Mouse (Mus musculus) gastrocnemius, postnatal 36 days (tissue): ENCODE results near the gene Il17rd. TPM values are rescaled to one million over a fixed set of nuclear protein-coding genes. Genes with fewer than 3 reads are reported as not detected.

Source experiments
- DNase-seq, 2 experiments: peaks; one replicate each; pipeline ENCODE4 v3.0.0; 2022
- intact Hi-C: fragments of 180-260 bp; cut with DNase I; formaldehyde crosslinking; loops from one replicate; pipeline ENCODE4 v1.15.1; 2025
- total RNA-seq, 2 experiments: library from RNA; stranded (reverse); gene quantifications; 2 replicates each; pipeline ENCODE4 v1.2.3; 2021

Gene Il17rd
- total RNA-seq, 2 experiments from 2014 or later: 2.5 TPM

- DNase-seq: no peak
- intact Hi-C loops: no loop called here
Measured at GRCm38 (mm10) chr14:27043416-27043815, 4.7 kb downstream of the Il17rd start.

- peak; percentile 26 to 41 for DNase-seq
- intact Hi-C loops: no loop called here
Measured at GRCm38 (mm10) chr14:27044221-27044966, 5.7 kb downstream of the Il17rd start.

GRCm38 (mm10) chr14:27044967-27045361 lies 6.2 kb downstream of the Il17rd start:
- intact Hi-C loops: no loop called here

GRCm38 (mm10) chr14:27048231-27048956 lies 9.7 kb downstream of the Il17rd start:
- no peak for DNase-seq
- intact Hi-C loops: no loop called here

More at GRCm38 (mm10) chr14:27044967-27045361, 6.2 kb downstream of the Il17rd start:
- no peak for DNase-seq

GRCm38 (mm10) chr14:27050043-27050442 lies 11.3 kb downstream of the Il17rd start:
- intact Hi-C loops: no loop called here
- no peak for DNase-seq

GRCm38 (mm10) chr14:27050560-27051510 lies 12.1 kb downstream of the Il17rd start:
- DNase-seq: no peak
- intact Hi-C loops: no loop called here

- DNase-seq: no peak
- intact Hi-C loops: no loop called here
Measured at GRCm38 (mm10) chr14:27051511-27051895, 12.8 kb downstream of the Il17rd start.

- DNase-seq: no peak
- intact Hi-C loops: no loop called here
Measured at GRCm38 (mm10) chr14:27058535-27059223, 19.9 kb downstream of the Il17rd start.

- intact Hi-C loops: no loop called here
- DNase-seq: no peak
Measured at GRCm38 (mm10) chr14:27059224-27059558, 20.4 kb downstream of the Il17rd start.

GRCm38 (mm10) chr14:27063338-27063737 lies 24.6 kb downstream of the Il17rd start:
- intact Hi-C loops: no loop called here
- no peak for DNase-seq

- intact Hi-C loops: no loop called here
Measured at GRCm38 (mm10) chr14:27066171-27066929, 27.6 kb downstream of the Il17rd start.

GRCm38 (mm10) chr14:27067866-27068271 lies 29.1 kb downstream of the Il17rd start:
- no peak for DNase-seq
- intact Hi-C loops: no loop called here

More at GRCm38 (mm10) chr14:27066171-27066929, 27.6 kb downstream of the Il17rd start:
- no peak for DNase-seq

GRCm38 (mm10) chr14:27069434-27070097 lies 30.8 kb downstream of the Il17rd start:
- no peak for DNase-seq
- intact Hi-C loops: no loop called here

GRCm38 (mm10) chr14:27070128-27070527 lies 31.4 kb downstream of the Il17rd start:
- intact Hi-C loops: no loop called here
- DNase-seq: no peak

- no peak for DNase-seq
- intact Hi-C loops: no loop called here
Measured at GRCm38 (mm10) chr14:27070758-27071157, 32.0 kb downstream of the Il17rd start.

- no peak for DNase-seq
- intact Hi-C loops: no loop called here
Measured at GRCm38 (mm10) chr14:27071985-27072384, 33.2 kb downstream of the Il17rd start.

GRCm38 (mm10) chr14:27075084-27075483 lies 36.3 kb downstream of the Il17rd start:
- DNase-seq: no peak
- intact Hi-C loops: no loop called here

- intact Hi-C loops: no loop called here
- no peak for DNase-seq
Measured at GRCm38 (mm10) chr14:27075909-27076521, 37.3 kb downstream of the Il17rd start.

GRCm38 (mm10) chr14:27076522-27076920 lies 37.8 kb downstream of the Il17rd start:
- no peak for DNase-seq
- intact Hi-C loops: no loop called here
